7 mouse cellular contexts compared by ENCODE assay signal in the genomic region with DNA sequence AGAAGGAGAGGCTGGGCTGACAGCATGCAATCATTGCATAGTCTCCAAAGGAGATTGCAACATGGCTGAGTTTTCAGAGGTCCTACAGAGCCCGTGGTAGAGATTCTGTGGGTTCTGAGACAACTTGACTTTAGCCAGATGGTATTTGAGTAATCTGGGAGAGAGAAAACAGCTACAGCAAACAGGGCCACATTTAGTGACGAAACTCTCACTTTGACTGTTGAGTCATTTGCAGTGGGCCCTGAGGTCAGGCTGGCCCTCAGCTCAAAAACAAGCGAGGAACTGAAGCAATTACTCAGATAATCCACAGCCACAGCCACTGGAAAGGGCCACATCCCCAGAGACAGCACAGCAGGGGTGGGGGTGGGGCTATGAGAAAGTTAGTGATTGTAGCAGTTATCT.
A peak's percentile ranks its signal among the peaks of the same experiment; 100 is the strongest.
DNase-seq lines count a peak whose midpoint lies in the region; ATAC-seq and TF ChIP-seq lines count a peak whose summit lies in the region.

No protein-coding gene starts in this region.

- peak; percentile 76 for DNase-seq in MN1 (ENCODE audit: low spot score)
- DNase-seq in heart, adult 9 months (ENCODE audit: low spot score in 2 of 2), result peak; percentile 65 to 81
- peak; percentile 56 for DNase-seq in liver, postnatal 0 days
- DNase-seq in testis, postnatal 10 days (ENCODE audit: low spot score), result no peak
- DNase-seq in left cerebral cortex, postnatal 10 days (ENCODE audit: extremely low spot score in 1 of 2, low spot score in 2 of 2), result no peak
- DNase-seq in frontal cortex, adult 2 months (ENCODE audit: extremely low spot score in 1 of 2, low spot score in 1 of 2), result no peak

- no peaks in the 10 kb centered on the region for H3K27me3 ChIP-seq in C2C12 (ENCODE audit: control insufficient read depth, insufficient read depth, insufficient read length)
- 0 out of 2 replicates have a peak, but pooled peaks cover 5% of the 10 kb centered on the region for H3K27me3 ChIP-seq in liver, postnatal 0 days (ENCODE audit: insufficient read depth, low read length)

- H3K36me3 ChIP-seq in C2C12 (ENCODE audit: control insufficient read depth, insufficient read depth), result no peaks in the 10 kb centered on the region
- H3K36me3 ChIP-seq in liver, postnatal 0 days (replicated peaks; ENCODE audit: insufficient read depth, low read length), result no peaks in the 10 kb centered on the region

- peaks cover 36% of the 10 kb centered on the region for H3K4me1 ChIP-seq in liver, postnatal 0 days (ENCODE audit: insufficient read depth)

- TF ChIP-seq EP300 in liver, postnatal 0 days (IDR thresholded peaks at IDR 0.05; ENCODE audit: low read depth), result no peak

- H3K27ac ChIP-seq in liver, postnatal 0 days (ENCODE audit: low read depth), result peak overlapping the region; percentile 84

- H3K79me3 ChIP-seq in C2C12 (ENCODE audit: low read depth), result no peaks in the 10 kb centered on the region

- no peaks in the 10 kb centered on the region for H3K9me3 ChIP-seq in liver, postnatal 0 days (ENCODE audit: low read length)

- no peak overlapping the region for H3ac ChIP-seq in C2C12 (ENCODE audit: control insufficient read depth, insufficient read length, low read depth)

- no peak overlapping the region for H3K9ac ChIP-seq in liver, postnatal 0 days (replicated peaks)

- H3K4me3 ChIP-seq in C2C12 (ENCODE audit: insufficient read depth, poor library complexity, severe bottlenecking), result no peak overlapping the region
- H3K4me3 ChIP-seq in liver, postnatal 0 days (ENCODE audit: low read depth, low read length), result no peak overlapping the region

- no peak for TF ChIP-seq CTCF in C2C12 (IDR thresholded peaks at IDR 0.05; ENCODE audit: control insufficient read depth, insufficient read depth, insufficient read length)
- TF ChIP-seq CTCF in liver, postnatal 0 days (IDR thresholded peaks at IDR 0.05; ENCODE audit: low read depth), result no peak

- 8% methylated on average over 3 of the region's 3 CpGs for WGBS in liver, postnatal 0 days (ENCODE audit: insufficient replicate concordance)

- 0 out of 2 replicates have a peak overlapping the region, but pooled peaks have one; percentile 18 for H3K4me2 ChIP-seq in liver, postnatal 0 days (ENCODE audit: low read depth, low read length)

- H3K79me2 ChIP-seq in C2C12 (ENCODE audit: control insufficient read depth, insufficient read depth), result no peaks in the 10 kb centered on the region

- intact Hi-C loops in left cerebral cortex, postnatal 10 days (cut with DNase I), result loop anchor here (5.0 kb wide), 1 partner anchor 205 kb away; no protein-coding TSS in a partner anchor

- peak; percentile 73 for ATAC-seq in liver, postnatal 0 days

TF ChIP-seq in C2C12, 6 proteins besides CTCF, POLR2A, EP300 and RAD21:
- TF ChIP-seq MYOD1 (IDR thresholded peaks at IDR 0.05; ENCODE audit: control insufficient read depth, insufficient read length, low read depth) (no peak), FOSL1 (IDR thresholded peaks at IDR 0.05; ENCODE audit: insufficient read depth, low read length, poor library complexity, severe bottlenecking) (peak; percentile 5), CEBPB (IDR thresholded peaks at IDR 0.05; ENCODE audit: low read depth) (peak; percentile 83)

Comparison
In these comparisons a context has a peak if more than half of its experiments do, and no peak if none do; other contexts are left out.
1. DNase-seq: peak in MN1 (single experiment), heart, adult 9 months (2 of 2) and liver, postnatal 0 days (single experiment); none in testis, postnatal 10 days (single experiment), left cerebral cortex, postnatal 10 days (0 of 2) and frontal cortex, adult 2 months (0 of 2).